Mouse (Mus musculus) natural killer cell, adult 2 months (primary cell): ENCODE measurements at regions not wholly inside any gene's neighbourhood (a gene's known extent, or its start where the extent isn't known, plus 50 kb on each side); places are given as distances from the start of the nearest gene placed in this dataset.

Experiments used
- DNase-seq, 2 experiments: peaks; one replicate each; pipeline ENCODE4 v3.0.0; 2022; ENCODE audit warnings: low spot score in 2 of 2

GRCm38 (mm10) chr7:58557535-58557934 lies 98.4 kb upstream of the Atp10a start:
- no peak for DNase-seq

- DNase-seq = no peak
These were observed 87.2 kb upstream of the Atp10a start for GRCm38 (mm10) chr7:58568807-58569206.

- peak; percentile 39 to 52 for DNase-seq
These were observed 71.6 kb upstream of the Atp10a start for GRCm38 (mm10) chr7:58584241-58584820.

GRCm38 (mm10) chr7:58585626-58586256 lies 70.2 kb upstream of the Atp10a start:
- DNase-seq = no peak

GRCm38 (mm10) chr7:58595951-58596350 lies 60.0 kb upstream of the Atp10a start:
- DNase-seq = no peak
